Mouse (Mus musculus) erythroblast, embryonic 14.5 days (primary cell): ENCODE measurements around the gene Atg16l1.

Source experiments
- GATA1 ChIP-seq: IDR thresholded peaks from 2 replicates; pipeline ENCODE4 v1.6.1; 2012; ENCODE audit warnings: low read length, inconsistent platforms, mixed read lengths
- TAL1 ChIP-seq: IDR thresholded peaks from 3 replicates; pipeline ENCODE4 v1.6.1; 2012; ENCODE audit warnings: low read length, inconsistent platforms, mixed read lengths

DNA sequence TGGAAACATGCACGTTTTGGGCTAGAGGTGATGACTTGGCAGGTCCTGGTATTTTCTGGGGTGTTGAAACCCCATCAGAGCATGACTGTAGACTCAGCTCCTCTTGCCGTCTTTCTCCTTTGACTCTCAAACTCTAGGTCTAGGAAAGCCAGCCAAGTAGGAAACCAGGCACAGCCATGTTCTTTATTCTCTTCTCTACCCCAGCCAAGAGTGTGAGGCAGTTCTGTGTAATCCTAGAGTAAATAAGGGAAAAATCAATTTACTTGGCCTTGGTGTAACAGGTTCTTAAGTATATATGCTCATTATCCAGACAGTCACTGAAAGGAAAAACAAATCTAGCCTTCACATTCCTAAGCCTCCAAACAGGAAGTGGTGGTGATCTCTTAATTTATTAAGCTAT, 17.7 kb downstream of the Atg16l1 start:
- TF ChIP-seq TAL1: no peak
- TF ChIP-seq GATA1: no peak
